Mouse (Mus musculus): ENCODE measurements at regions not wholly inside any gene's neighbourhood (a gene's known extent, or its start where the extent isn't known, plus 50 kb on each side); places are given as distances from the start of the nearest gene placed in this dataset.

DNA sequence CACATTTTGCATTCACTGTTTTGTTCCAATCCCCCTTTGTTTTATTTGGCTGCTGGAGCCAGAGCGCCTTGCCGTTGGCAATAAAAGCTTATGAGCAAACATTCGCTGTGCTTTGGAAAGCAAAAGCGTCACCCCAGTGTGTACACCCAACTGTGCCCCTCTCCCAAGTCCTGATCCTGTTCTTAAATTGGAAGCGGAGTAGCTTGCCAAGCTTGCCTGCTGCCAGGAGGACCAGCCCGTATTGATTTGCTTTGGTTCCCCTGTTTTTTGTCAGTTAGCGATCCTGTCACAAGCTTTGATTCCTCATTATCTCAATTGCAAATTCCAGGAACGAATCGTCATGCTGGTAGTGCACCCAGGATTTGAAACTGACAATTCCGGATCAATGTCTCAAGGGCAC is 917.5 kb downstream of the Olfm4 start:
- H3K4me3 ChIP-seq (ENCODE audit: low read length): no peak overlapping the region
- H3K9ac ChIP-seq (replicated peaks; ENCODE audit: low read length): no peak overlapping the region
- WGBS: 76% methylated on average over 10 of the region's 10 CpGs
- no peak for ATAC-seq (ENCODE audit: low FRiP score, low TSS enrichment)
- H3K36me3 ChIP-seq (ENCODE audit: insufficient read depth, low read length): no peaks in the 10 kb centered on the region
- H3K4me2 ChIP-seq (replicated peaks; ENCODE audit: low read depth, low read length): no peak overlapping the region; the same call in 1 of the 2 replicates
- no peaks in the 10 kb centered on the region for H3K9me3 ChIP-seq (ENCODE audit: low read length)
- H3K27me3 ChIP-seq (ENCODE audit: insufficient read depth, low read length): no peaks in the 10 kb centered on the region
- no peaks in the 10 kb centered on the region for H3K4me1 ChIP-seq (ENCODE audit: insufficient read depth, low read length)
- H3K27ac ChIP-seq (ENCODE audit: low read length): no peak overlapping the region

DNA sequence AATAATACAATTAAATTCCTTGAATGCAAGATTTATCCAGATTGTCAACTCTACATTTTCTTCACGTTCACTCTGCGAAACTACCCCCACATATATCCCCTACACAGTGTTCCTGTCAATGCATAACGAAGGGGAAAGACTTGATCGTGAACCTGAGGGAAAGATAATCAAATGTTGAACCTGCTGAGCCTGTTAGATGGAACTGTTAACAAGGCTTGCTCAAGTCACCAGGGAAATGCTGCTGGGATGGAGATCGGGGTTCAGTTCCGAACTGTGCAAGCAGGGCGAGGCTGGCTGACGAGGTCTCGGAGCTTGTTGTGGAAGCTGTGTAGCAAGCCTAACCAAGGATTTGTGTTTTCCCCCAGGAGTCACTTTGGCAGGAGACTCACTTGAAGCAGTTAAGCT is 917.9 kb downstream of the Olfm4 start:
- H3K4me2 ChIP-seq (replicated peaks; ENCODE audit: low read depth, low read length): no peak overlapping the region; the same call in 1 of the 2 replicates
- no peaks in the 10 kb centered on the region for H3K36me3 ChIP-seq (ENCODE audit: insufficient read depth, low read length)
- H3K27ac ChIP-seq (ENCODE audit: low read length): no peak overlapping the region
- no peaks in the 10 kb centered on the region for H3K27me3 ChIP-seq (ENCODE audit: insufficient read depth, low read length)
- no peak overlapping the region for H3K9ac ChIP-seq (replicated peaks; ENCODE audit: low read length)
- 76% methylated on average over 9 of the region's 9 CpGs for WGBS
- H3K9me3 ChIP-seq (ENCODE audit: low read length): no peaks in the 10 kb centered on the region
- H3K4me3 ChIP-seq (ENCODE audit: low read length): no peak overlapping the region
- no peak for ATAC-seq (ENCODE audit: low FRiP score, low TSS enrichment)
- no peaks in the 10 kb centered on the region for H3K4me1 ChIP-seq (ENCODE audit: insufficient read depth, low read length)

DNA sequence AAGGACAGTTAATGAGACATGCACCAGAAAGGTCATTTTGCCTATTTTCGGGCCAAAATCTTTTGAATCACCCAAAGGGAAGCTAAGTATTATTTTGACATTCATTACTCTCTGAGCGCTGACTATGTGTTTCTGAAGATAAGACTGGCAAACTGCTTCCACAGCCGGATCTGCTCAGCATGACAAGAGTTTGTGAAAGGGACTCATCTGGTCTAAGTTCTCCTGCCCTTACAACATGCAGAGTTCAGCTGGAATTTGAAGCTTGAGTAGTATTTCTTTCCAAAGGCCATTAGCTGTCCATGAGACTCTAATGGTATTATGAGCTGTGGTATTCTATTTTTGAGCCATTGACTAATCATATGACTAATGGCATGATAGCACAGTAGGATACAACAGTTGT is 932.1 kb downstream of the Olfm4 start:
- Histone ChIP-seq H3K27me3 (ENCODE audit: insufficient read depth, low read length) (no peaks in the 10 kb centered on the region), H3K36me3 (ENCODE audit: insufficient read depth, low read length) (no peaks in the 10 kb centered on the region), H3K27ac (ENCODE audit: low read length) (no peak overlapping the region), H3K4me3 (ENCODE audit: low read length) (no peak overlapping the region), H3K9me3 (ENCODE audit: low read length) (no peaks in the 10 kb centered on the region), H3K4me2 (replicated peaks; ENCODE audit: low read depth, low read length) (no peak overlapping the region), H3K9ac (replicated peaks; ENCODE audit: low read length) (no peak overlapping the region), H3K4me1 (ENCODE audit: insufficient read depth, low read length) (no peaks in the 10 kb centered on the region)
- no peak for ATAC-seq (ENCODE audit: low FRiP score, low TSS enrichment)
- 70% methylated on average over 3 of the region's 3 CpGs for WGBS

DNA sequence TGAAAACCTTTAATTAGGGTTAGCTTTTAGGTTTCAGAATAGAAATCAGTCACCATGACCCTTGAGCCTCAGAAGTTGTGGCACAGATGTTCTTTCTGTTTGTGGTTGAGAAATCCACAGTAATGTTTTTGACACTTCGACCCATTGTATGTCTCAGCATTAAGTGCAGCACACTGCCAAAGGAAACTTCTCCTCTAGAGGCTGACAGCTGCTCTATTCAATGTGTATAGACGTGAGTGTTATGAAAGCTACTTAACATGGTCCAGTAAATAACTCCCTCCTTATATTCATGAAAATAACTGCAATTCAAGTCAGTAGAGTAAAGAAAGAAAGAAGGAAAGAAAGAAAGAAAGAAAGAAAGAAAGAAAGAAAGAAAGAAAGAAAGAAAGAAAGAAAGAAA is 939.9 kb downstream of the Olfm4 start:
- Histone ChIP-seq H3K27ac (ENCODE audit: low read length) (no peak overlapping the region), H3K9ac (replicated peaks; ENCODE audit: low read length) (no peak overlapping the region), H3K36me3 (ENCODE audit: insufficient read depth, low read length) (no peaks in the 10 kb centered on the region), H3K27me3 (ENCODE audit: insufficient read depth, low read length) (no peaks in the 10 kb centered on the region), H3K4me1 (ENCODE audit: insufficient read depth, low read length) (no peaks in the 10 kb centered on the region), H3K9me3 (ENCODE audit: low read length) (no peaks in the 10 kb centered on the region), H3K4me3 (ENCODE audit: low read length) (no peak overlapping the region), H3K4me2 (replicated peaks; ENCODE audit: low read depth, low read length) (no peak overlapping the region)
- WGBS: 63% methylated on average over 2 of the region's 2 CpGs
- no peak for ATAC-seq (ENCODE audit: low FRiP score, low TSS enrichment)

DNA sequence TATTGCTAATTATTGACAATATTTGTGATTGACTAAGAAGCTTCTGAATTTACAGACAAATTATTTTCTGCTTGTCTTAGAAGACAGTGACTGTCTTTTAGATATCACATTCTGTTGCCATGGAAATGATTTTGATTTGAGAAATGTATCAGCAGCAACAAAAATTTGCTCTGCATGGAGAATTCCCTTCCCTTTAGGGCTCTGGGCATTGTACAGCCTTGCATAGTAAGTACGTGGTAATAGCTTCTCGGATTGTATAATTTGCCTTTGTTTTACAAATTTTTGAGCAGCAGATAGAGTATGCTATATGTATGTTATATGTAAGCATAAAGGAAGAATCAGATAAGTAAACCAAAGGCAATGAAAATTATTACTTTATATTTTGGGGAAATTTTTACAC is 976.1 kb downstream of the Olfm4 start:
- WGBS: 87% methylated on average over 2 of the region's 2 CpGs
- Histone ChIP-seq H3K9ac (replicated peaks; ENCODE audit: low read length) (no peak overlapping the region), H3K27me3 (ENCODE audit: insufficient read depth, low read length) (no peaks in the 10 kb centered on the region), H3K27ac (ENCODE audit: low read length) (no peak overlapping the region), H3K4me3 (ENCODE audit: low read length) (no peak overlapping the region), H3K4me2 (replicated peaks; ENCODE audit: low read depth, low read length) (no peak overlapping the region), H3K36me3 (ENCODE audit: insufficient read depth, low read length) (no peaks in the 10 kb centered on the region), H3K9me3 (ENCODE audit: low read length) (no peaks in the 10 kb centered on the region), H3K4me1 (ENCODE audit: insufficient read depth, low read length) (no peaks in the 10 kb centered on the region)
- no peak for ATAC-seq (ENCODE audit: low FRiP score, low TSS enrichment)

DNA sequence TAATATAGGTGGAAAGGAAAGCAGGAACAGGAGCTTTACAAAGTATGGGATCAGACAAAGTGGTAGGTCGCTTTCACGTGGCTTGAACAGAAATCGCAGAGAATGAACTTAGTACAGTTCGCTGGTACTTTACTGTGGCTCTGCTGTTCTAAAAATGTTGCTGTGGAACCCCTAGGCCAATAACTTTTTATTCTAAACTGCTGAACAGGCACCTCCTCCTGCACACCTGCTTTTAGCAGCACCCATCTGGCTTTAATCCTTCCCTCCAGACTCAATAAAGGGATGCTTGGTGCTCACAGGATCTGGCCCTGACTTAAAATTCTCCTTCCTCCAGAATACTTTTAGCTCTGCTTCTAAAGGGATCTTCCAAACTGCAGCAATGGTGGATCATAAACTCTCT is 991.9 kb downstream of the Olfm4 start:
- Histone ChIP-seq H3K9me3 (ENCODE audit: low read length) (no peaks in the 10 kb centered on the region), H3K36me3 (ENCODE audit: insufficient read depth, low read length) (no peaks in the 10 kb centered on the region), H3K4me3 (ENCODE audit: low read length) (no peak overlapping the region), H3K27me3 (ENCODE audit: insufficient read depth, low read length) (no peaks in the 10 kb centered on the region), H3K27ac (ENCODE audit: low read length) (no peak overlapping the region), H3K9ac (replicated peaks; ENCODE audit: low read length) (no peak overlapping the region), H3K4me1 (ENCODE audit: insufficient read depth, low read length) (no peaks in the 10 kb centered on the region), H3K4me2 (replicated peaks; ENCODE audit: low read depth, low read length) (no peak overlapping the region)
- no peak for ATAC-seq (ENCODE audit: low FRiP score, low TSS enrichment)
- WGBS: 85% methylated on average over 4 of the region's 4 CpGs

DNA sequence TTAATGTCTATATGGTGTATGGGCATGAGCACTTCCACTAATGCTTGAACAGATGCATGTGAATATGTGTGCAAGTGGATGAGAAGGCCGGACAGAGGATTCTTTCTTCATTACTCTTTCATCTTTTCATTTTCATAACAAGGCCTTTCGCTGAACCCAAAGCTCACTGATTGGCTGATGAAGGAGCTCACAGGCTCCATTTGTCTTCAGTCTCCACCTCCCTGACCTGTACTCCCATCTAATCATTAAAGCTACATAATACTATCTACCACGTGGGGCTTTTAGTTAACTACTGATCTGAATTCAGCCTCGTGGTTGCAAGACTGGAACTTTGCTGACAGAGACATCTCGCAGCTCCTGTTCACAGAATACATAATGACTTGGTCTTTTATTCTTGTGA is 992.8 kb downstream of the Olfm4 start:
- Histone ChIP-seq H3K36me3 (ENCODE audit: insufficient read depth, low read length) (no peaks in the 10 kb centered on the region), H3K9ac (replicated peaks; ENCODE audit: low read length) (no peak overlapping the region), H3K4me3 (ENCODE audit: low read length) (no peak overlapping the region), H3K4me2 (replicated peaks; ENCODE audit: low read depth, low read length) (no peak overlapping the region), H3K27ac (ENCODE audit: low read length) (no peak overlapping the region), H3K9me3 (ENCODE audit: low read length) (no peaks in the 10 kb centered on the region), H3K27me3 (ENCODE audit: insufficient read depth, low read length) (no peaks in the 10 kb centered on the region), H3K4me1 (ENCODE audit: insufficient read depth, low read length) (no peaks in the 10 kb centered on the region)
- 64% methylated on average over 5 of the region's 5 CpGs for WGBS
- no peak for ATAC-seq (ENCODE audit: low FRiP score, low TSS enrichment)

DNA sequence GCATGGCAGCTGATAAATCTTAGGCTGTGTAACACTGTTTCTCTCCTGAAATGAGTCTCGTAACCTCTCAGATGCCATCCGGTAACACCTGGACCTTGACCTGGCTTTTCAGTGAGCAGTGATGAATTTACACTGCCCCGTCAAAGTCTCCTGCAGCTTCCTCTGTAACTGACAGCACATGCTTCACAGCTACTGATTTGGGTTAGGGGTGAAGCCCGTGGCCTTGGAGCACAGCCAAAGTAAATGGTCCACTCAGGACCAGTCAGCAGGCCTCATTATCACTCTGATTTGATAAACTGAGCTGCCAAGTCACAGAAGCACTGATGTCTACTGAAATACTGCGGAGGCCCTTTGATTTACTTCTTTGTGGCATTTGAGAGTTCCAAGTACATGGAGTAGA is 995.6 kb downstream of the Olfm4 start:
- Histone ChIP-seq H3K4me3 (ENCODE audit: low read length) (no peak overlapping the region), H3K9ac (replicated peaks; ENCODE audit: low read length) (no peak overlapping the region), H3K27me3 (ENCODE audit: insufficient read depth, low read length) (no peaks in the 10 kb centered on the region), H3K36me3 (ENCODE audit: insufficient read depth, low read length) (no peaks in the 10 kb centered on the region), H3K27ac (ENCODE audit: low read length) (no peak overlapping the region), H3K4me2 (replicated peaks; ENCODE audit: low read depth, low read length) (no peak overlapping the region), H3K4me1 (ENCODE audit: insufficient read depth, low read length) (no peaks in the 10 kb centered on the region), H3K9me3 (ENCODE audit: low read length) (no peaks in the 10 kb centered on the region)
- ATAC-seq (ENCODE audit: low FRiP score, low TSS enrichment): peak; percentile 42; the same call in 1 of the 2 replicates
- 35% methylated on average over 5 of the region's 5 CpGs for WGBS

DNA sequence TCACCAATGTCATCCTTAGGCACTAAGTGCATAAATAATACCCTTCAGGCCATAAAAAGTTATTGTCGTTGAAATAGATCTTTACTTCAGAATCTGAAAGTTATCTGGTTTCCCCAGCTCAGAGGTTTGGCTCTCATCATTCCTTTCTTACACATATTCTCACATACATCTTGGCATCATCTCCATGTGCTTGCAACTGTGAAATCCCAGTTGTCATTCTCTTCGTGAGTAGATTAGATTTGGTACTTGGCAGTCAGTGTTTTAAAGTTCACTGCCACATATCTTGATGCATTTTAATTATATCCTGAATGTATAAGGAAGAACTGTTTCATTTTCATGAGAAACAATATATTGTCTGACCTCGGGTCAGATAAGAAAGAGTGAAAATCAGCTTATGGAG is 1006.3 kb downstream of the Olfm4 start:
- Histone ChIP-seq H3K27ac (ENCODE audit: low read length) (no peak overlapping the region), H3K27me3 (ENCODE audit: insufficient read depth, low read length) (no peaks in the 10 kb centered on the region), H3K4me2 (replicated peaks; ENCODE audit: low read depth, low read length) (no peak overlapping the region), H3K36me3 (ENCODE audit: insufficient read depth, low read length) (no peaks in the 10 kb centered on the region), H3K4me1 (ENCODE audit: insufficient read depth, low read length) (no peaks in the 10 kb centered on the region), H3K4me3 (ENCODE audit: low read length) (no peak overlapping the region), H3K9ac (replicated peaks; ENCODE audit: low read length) (no peak overlapping the region), H3K9me3 (ENCODE audit: low read length) (no peaks in the 10 kb centered on the region)
- ATAC-seq (ENCODE audit: low FRiP score, low TSS enrichment): no peak
- WGBS: 60% methylated on average over 3 of the region's 3 CpGs

DNA sequence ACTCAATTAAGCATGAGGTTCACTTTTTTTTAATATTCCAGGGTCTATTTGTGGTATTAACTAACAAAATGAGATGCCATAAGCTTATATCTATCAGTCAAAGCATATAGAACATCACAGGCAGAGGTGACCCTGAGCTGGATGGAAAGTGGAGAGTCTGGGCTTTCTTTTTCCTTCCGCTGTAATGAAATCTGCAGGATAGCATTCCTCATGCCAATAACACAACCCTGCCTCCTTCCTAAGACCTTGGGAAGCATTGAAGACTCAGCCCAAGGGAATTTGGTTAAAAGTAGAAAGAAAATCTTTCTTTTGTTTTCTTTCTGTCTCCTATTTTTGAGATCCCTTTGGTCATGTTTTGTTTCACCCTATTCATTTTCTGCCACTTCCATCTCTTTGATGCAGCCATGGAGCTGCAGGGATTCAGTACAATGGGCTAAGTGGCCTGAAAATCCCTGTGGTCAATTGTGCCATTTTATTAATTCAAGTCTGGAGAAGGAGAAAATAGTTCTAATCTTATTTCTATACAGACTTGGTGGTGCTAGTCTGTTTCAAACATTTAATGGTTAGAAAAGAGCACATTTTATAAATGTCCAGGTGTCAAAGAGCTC is 1006.9 kb downstream of the Olfm4 start:
- 80% methylated on average over 1 of the region's 1 CpGs for WGBS
- H3K4me2 ChIP-seq (replicated peaks; ENCODE audit: low read depth, low read length): no peak overlapping the region
- H3K4me3 ChIP-seq (ENCODE audit: low read length): no peak overlapping the region
- no peak overlapping the region for H3K9ac ChIP-seq (replicated peaks; ENCODE audit: low read length)
- no peak overlapping the region for H3K27ac ChIP-seq (ENCODE audit: low read length)
- ATAC-seq (ENCODE audit: low FRiP score, low TSS enrichment): no peak
- no peaks in the 10 kb centered on the region for H3K4me1 ChIP-seq (ENCODE audit: insufficient read depth, low read length)
- H3K36me3 ChIP-seq (ENCODE audit: insufficient read depth, low read length): no peaks in the 10 kb centered on the region
- H3K9me3 ChIP-seq (ENCODE audit: low read length): no peaks in the 10 kb centered on the region
- no peaks in the 10 kb centered on the region for H3K27me3 ChIP-seq (ENCODE audit: insufficient read depth, low read length)

All from kidney, embryonic 16.5 days (tissue).